Mouse (Mus musculus): ENCODE measurements around the gene L3mbtl1. TPM values are rescaled to one million over a fixed set of nuclear protein-coding genes. Genes with fewer than 3 reads are reported as not detected.

The L3mbtl1 gene
- polyA plus RNA-seq, 1 experiment: 0.01 TPM

GRCm38 (mm10) chr2:162943931-162944330 lies 659 bp downstream of the L3mbtl1 start:
- no peak overlapping the region for H3ac ChIP-seq (ENCODE audit: control insufficient read depth, insufficient read length, low read depth)
- no peaks in the 10 kb centered on the region for H3K27me3 ChIP-seq (ENCODE audit: control insufficient read depth, insufficient read depth, insufficient read length)
- no peaks in the 10 kb centered on the region for H3K79me3 ChIP-seq (ENCODE audit: low read depth)
- no peak overlapping the region for H3K4me3 ChIP-seq (ENCODE audit: insufficient read depth, poor library complexity, severe bottlenecking)
- H3K79me2 ChIP-seq (ENCODE audit: control insufficient read depth, insufficient read depth): no peaks in the 10 kb centered on the region
- H3K36me3 ChIP-seq (ENCODE audit: control insufficient read depth, insufficient read depth): peaks cover 13% of the 10 kb centered on the region
- TF ChIP-seq CTCF (IDR thresholded peaks at IDR 0.05; ENCODE audit: control insufficient read depth, insufficient read depth, insufficient read length) (no peak), FOSL1 (IDR thresholded peaks at IDR 0.05; ENCODE audit: insufficient read depth, low read length, poor library complexity, severe bottlenecking) (no peak), MYOD1 (IDR thresholded peaks at IDR 0.05; ENCODE audit: control insufficient read depth, insufficient read length, low read depth) (no peak), MYOG (IDR thresholded peaks at IDR 0.05; ENCODE audit: control insufficient read depth, extremely low read depth, insufficient read length) (no peak), USF1 (IDR thresholded peaks at IDR 0.05; ENCODE audit: low read depth) (no peak), MAX (IDR thresholded peaks at IDR 0.05) (no peak), CEBPB (IDR thresholded peaks at IDR 0.05; ENCODE audit: low read depth) (no peak)

GRCm38 (mm10) chr2:162946964-162947363 lies 3.7 kb downstream of the L3mbtl1 start:
- no peak for TF ChIP-seq MAX (IDR thresholded peaks at IDR 0.05)
- TF ChIP-seq MYOG (IDR thresholded peaks at IDR 0.05; ENCODE audit: control insufficient read depth, extremely low read depth, insufficient read length): no peak
- TF ChIP-seq MYOD1 (IDR thresholded peaks at IDR 0.05; ENCODE audit: control insufficient read depth, insufficient read length, low read depth): no peak
- TF ChIP-seq FOSL1 (IDR thresholded peaks at IDR 0.05; ENCODE audit: insufficient read depth, low read length, poor library complexity, severe bottlenecking): no peak
- no peak for TF ChIP-seq CTCF (IDR thresholded peaks at IDR 0.05; ENCODE audit: control insufficient read depth, insufficient read depth, insufficient read length)
- no peak for TF ChIP-seq USF1 (IDR thresholded peaks at IDR 0.05; ENCODE audit: low read depth)
- no peak for TF ChIP-seq CEBPB (IDR thresholded peaks at IDR 0.05; ENCODE audit: low read depth)
- no peak overlapping the region for H3K4me3 ChIP-seq (ENCODE audit: insufficient read depth, poor library complexity, severe bottlenecking)
- no peaks in the 10 kb centered on the region for H3K27me3 ChIP-seq (ENCODE audit: control insufficient read depth, insufficient read depth, insufficient read length)
- no peak overlapping the region for H3ac ChIP-seq (ENCODE audit: control insufficient read depth, insufficient read length, low read depth)
- no peaks in the 10 kb centered on the region for H3K79me3 ChIP-seq (ENCODE audit: low read depth)
- no peaks in the 10 kb centered on the region for H3K36me3 ChIP-seq (ENCODE audit: control insufficient read depth, insufficient read depth)
- no peaks in the 10 kb centered on the region for H3K79me2 ChIP-seq (ENCODE audit: control insufficient read depth, insufficient read depth)

GRCm38 (mm10) chr2:162947736-162948135 lies 4.5 kb downstream of the L3mbtl1 start:
- H3ac ChIP-seq (ENCODE audit: control insufficient read depth, insufficient read length, low read depth): no peak overlapping the region
- no peak for TF ChIP-seq MYOG (IDR thresholded peaks at IDR 0.05; ENCODE audit: control insufficient read depth, extremely low read depth, insufficient read length)
- TF ChIP-seq MAX (IDR thresholded peaks at IDR 0.05): no peak
- TF ChIP-seq FOSL1 (IDR thresholded peaks at IDR 0.05; ENCODE audit: insufficient read depth, low read length, poor library complexity, severe bottlenecking): no peak
- TF ChIP-seq MYOD1 (IDR thresholded peaks at IDR 0.05; ENCODE audit: control insufficient read depth, insufficient read length, low read depth): no peak
- no peak for TF ChIP-seq CEBPB (IDR thresholded peaks at IDR 0.05; ENCODE audit: low read depth)
- no peak for TF ChIP-seq CTCF (IDR thresholded peaks at IDR 0.05; ENCODE audit: control insufficient read depth, insufficient read depth, insufficient read length)
- no peak for TF ChIP-seq USF1 (IDR thresholded peaks at IDR 0.05; ENCODE audit: low read depth)
- no peaks in the 10 kb centered on the region for H3K36me3 ChIP-seq (ENCODE audit: control insufficient read depth, insufficient read depth)
- no peaks in the 10 kb centered on the region for H3K27me3 ChIP-seq (ENCODE audit: control insufficient read depth, insufficient read depth, insufficient read length)
- no peaks in the 10 kb centered on the region for H3K79me3 ChIP-seq (ENCODE audit: low read depth)
- H3K4me3 ChIP-seq (ENCODE audit: insufficient read depth, poor library complexity, severe bottlenecking): no peak overlapping the region
- no peaks in the 10 kb centered on the region for H3K79me2 ChIP-seq (ENCODE audit: control insufficient read depth, insufficient read depth)

- H3K27me3 ChIP-seq (ENCODE audit: control insufficient read depth, insufficient read depth, insufficient read length): no peaks in the 10 kb centered on the region
- no peaks in the 10 kb centered on the region for H3K36me3 ChIP-seq (ENCODE audit: control insufficient read depth, insufficient read depth)
- H3K4me3 ChIP-seq (ENCODE audit: insufficient read depth, poor library complexity, severe bottlenecking): no peak overlapping the region
- no peaks in the 10 kb centered on the region for H3K79me2 ChIP-seq (ENCODE audit: control insufficient read depth, insufficient read depth)
- no peak overlapping the region for H3ac ChIP-seq (ENCODE audit: control insufficient read depth, insufficient read length, low read depth)
- H3K79me3 ChIP-seq (ENCODE audit: low read depth): no peaks in the 10 kb centered on the region
- TF ChIP-seq CEBPB (IDR thresholded peaks at IDR 0.05; ENCODE audit: low read depth): no peak
- TF ChIP-seq USF1 (IDR thresholded peaks at IDR 0.05; ENCODE audit: low read depth): no peak
- TF ChIP-seq MYOD1 (IDR thresholded peaks at IDR 0.05; ENCODE audit: control insufficient read depth, insufficient read length, low read depth): no peak
- no peak for TF ChIP-seq FOSL1 (IDR thresholded peaks at IDR 0.05; ENCODE audit: insufficient read depth, low read length, poor library complexity, severe bottlenecking)
- TF ChIP-seq CTCF (IDR thresholded peaks at IDR 0.05; ENCODE audit: control insufficient read depth, insufficient read depth, insufficient read length): no peak
- no peak for TF ChIP-seq MAX (IDR thresholded peaks at IDR 0.05)
- TF ChIP-seq MYOG (IDR thresholded peaks at IDR 0.05; ENCODE audit: control insufficient read depth, extremely low read depth, insufficient read length): no peak
Measured at GRCm38 (mm10) chr2:162948221-162948620, 4.9 kb downstream of the L3mbtl1 start.

- H3K27me3 ChIP-seq (ENCODE audit: control insufficient read depth, insufficient read depth, insufficient read length): no peaks in the 10 kb centered on the region
- TF ChIP-seq FOSL1 (IDR thresholded peaks at IDR 0.05; ENCODE audit: insufficient read depth, low read length, poor library complexity, severe bottlenecking) (no peak), CTCF (IDR thresholded peaks at IDR 0.05; ENCODE audit: control insufficient read depth, insufficient read depth, insufficient read length) (no peak), MAX (IDR thresholded peaks at IDR 0.05) (no peak), USF1 (IDR thresholded peaks at IDR 0.05; ENCODE audit: low read depth) (no peak), CEBPB (IDR thresholded peaks at IDR 0.05; ENCODE audit: low read depth) (no peak), MYOD1 (IDR thresholded peaks at IDR 0.05; ENCODE audit: control insufficient read depth, insufficient read length, low read depth) (no peak), MYOG (IDR thresholded peaks at IDR 0.05; ENCODE audit: control insufficient read depth, extremely low read depth, insufficient read length) (no peak)
- H3K4me3 ChIP-seq (ENCODE audit: insufficient read depth, poor library complexity, severe bottlenecking): no peak overlapping the region
- no peaks in the 10 kb centered on the region for H3K79me3 ChIP-seq (ENCODE audit: low read depth)
- H3K36me3 ChIP-seq (ENCODE audit: control insufficient read depth, insufficient read depth): no peaks in the 10 kb centered on the region
- no peaks in the 10 kb centered on the region for H3K79me2 ChIP-seq (ENCODE audit: control insufficient read depth, insufficient read depth)
- H3ac ChIP-seq (ENCODE audit: control insufficient read depth, insufficient read length, low read depth): no peak overlapping the region
Measured at GRCm38 (mm10) chr2:162950776-162951175, 7.5 kb downstream of the L3mbtl1 start.

DNA sequence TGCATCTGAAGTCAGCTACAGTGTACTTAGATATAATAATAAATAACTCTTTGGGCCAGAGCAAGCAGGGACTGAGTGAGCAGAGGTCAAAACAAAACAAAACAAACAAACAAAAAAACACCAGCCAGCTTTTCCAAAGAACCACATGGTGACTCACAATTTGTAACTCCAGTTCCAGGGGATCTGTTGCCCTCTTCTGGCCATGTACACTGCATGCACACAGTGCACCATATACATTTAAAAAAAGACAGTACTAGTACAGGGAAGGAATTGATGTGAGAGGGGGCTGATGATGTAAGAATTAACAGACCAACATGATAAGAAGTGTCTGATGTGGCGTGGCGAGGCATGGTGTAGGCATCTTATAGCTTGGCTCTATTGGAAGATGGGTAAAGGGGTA lies 13.6 kb downstream of the L3mbtl1 start:
- Histone ChIP-seq H3K27me3 (ENCODE audit: control insufficient read depth, insufficient read depth, insufficient read length) (no peaks in the 10 kb centered on the region), H3K36me3 (ENCODE audit: control insufficient read depth, insufficient read depth) (no peaks in the 10 kb centered on the region), H3ac (ENCODE audit: control insufficient read depth, insufficient read length, low read depth) (no peak overlapping the region), H3K79me3 (ENCODE audit: low read depth) (no peaks in the 10 kb centered on the region), H3K4me3 (ENCODE audit: insufficient read depth, poor library complexity, severe bottlenecking) (no peak overlapping the region), H3K79me2 (ENCODE audit: control insufficient read depth, insufficient read depth) (no peaks in the 10 kb centered on the region)
- TF ChIP-seq CTCF (IDR thresholded peaks at IDR 0.05; ENCODE audit: control insufficient read depth, insufficient read depth, insufficient read length): no peak
- no peak for TF ChIP-seq MYOG (IDR thresholded peaks at IDR 0.05; ENCODE audit: control insufficient read depth, extremely low read depth, insufficient read length)
- no peak for TF ChIP-seq CEBPB (IDR thresholded peaks at IDR 0.05; ENCODE audit: low read depth)
- TF ChIP-seq FOSL1 (IDR thresholded peaks at IDR 0.05; ENCODE audit: insufficient read depth, low read length, poor library complexity, severe bottlenecking): no peak
- no peak for TF ChIP-seq MYOD1 (IDR thresholded peaks at IDR 0.05; ENCODE audit: control insufficient read depth, insufficient read length, low read depth)
- TF ChIP-seq MAX (IDR thresholded peaks at IDR 0.05): no peak
- TF ChIP-seq USF1 (IDR thresholded peaks at IDR 0.05; ENCODE audit: low read depth): no peak

Measured in C2C12 (cell line).